In the genomic region with DNA sequence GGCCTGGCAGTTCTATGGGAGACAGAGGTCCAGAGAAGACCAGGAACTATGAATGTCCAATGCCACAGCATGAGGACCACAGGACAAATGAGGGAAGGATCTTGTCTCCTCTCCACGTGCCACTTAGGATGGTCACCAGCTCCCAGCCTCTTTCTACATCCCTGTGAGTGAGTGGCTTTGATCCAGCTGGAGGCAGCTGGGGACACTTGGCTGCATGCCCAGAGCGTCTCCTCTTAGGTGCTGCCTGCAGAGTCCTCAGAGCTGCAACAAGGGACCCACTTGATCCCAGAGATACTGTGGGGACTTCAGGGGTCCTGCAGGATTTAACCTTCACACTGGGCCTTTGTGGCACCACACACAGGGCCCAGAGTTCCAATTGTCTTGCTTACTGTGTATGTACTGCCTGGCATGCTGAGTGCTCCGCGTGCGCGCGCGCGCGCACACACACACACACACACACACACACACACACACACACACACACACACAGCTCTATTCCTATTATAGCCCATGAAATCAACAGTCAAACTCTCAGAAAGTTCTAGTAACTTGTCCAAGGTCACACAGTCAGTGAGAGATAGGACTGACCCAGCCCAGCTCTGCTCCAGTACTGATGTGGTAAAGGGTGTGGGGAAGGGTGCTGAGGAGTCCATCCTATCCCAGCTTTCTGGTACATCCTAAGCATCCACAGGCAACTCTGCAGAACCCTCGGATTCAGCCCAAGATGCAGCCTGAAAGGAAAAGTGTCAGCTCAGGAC, we compare ENCODE assay signal across 11 mouse cellular contexts. TPM values are rescaled to one million over a fixed set of nuclear protein-coding genes. Genes with fewer than 3 reads are reported as not detected.
A peak's percentile ranks its signal among the peaks of the same experiment; 100 is the strongest.
DNase-seq lines count a peak whose midpoint lies in the region; ATAC-seq lines count a peak whose summit lies in the region.
"Had no signal": no experiment of that assay in that cellular context is flagged by ENCODE, and none has a peak within 500 bp of the region (broad histone marks: within the 10 kb centered on the region; RNA-seq: fewer than 3 reads in every experiment).

No protein-coding gene starts in this region.

- H3K9me3 ChIP-seq in heart, embryonic 13.5 days = no peaks in the 10 kb centered on the region

- peaks cover 16% of the 10 kb centered on the region for H3K27me3 ChIP-seq in heart, embryonic 13.5 days (replicated peaks)

- 76% methylated on average over 11 of the region's 11 CpGs for WGBS in heart, embryonic 13.5 days

- H3K4me1 ChIP-seq in heart, embryonic 13.5 days = peaks cover 13% of the 10 kb centered on the region
- H3K4me1 ChIP-seq: limb, embryonic 12.5 days had no signal

- peak; percentile 58 to 74 for DNase-seq in cerebellum, postnatal 14 days
- peak; percentile 54 to 60 for DNase-seq in layer of hippocampus, postnatal 14 days (ENCODE audit: low spot score in 2 of 2)
- no peak for DNase-seq in layer of hippocampus, postnatal 36 days
- peak; percentile 46 for DNase-seq in MN1 (ENCODE audit: low spot score)
- no peak for DNase-seq in embryo, embryonic 11 days
- no peak for DNase-seq in neural tube, embryonic 10.5 days (ENCODE audit: extremely low spot score, low spot score)

- ATAC-seq in cerebellum, adult (ENCODE audit: insufficient number of reproducible peaks, low FRiP score, low TSS enrichment) = no peak
- ATAC-seq in heart, embryonic 13.5 days (ENCODE audit: extremely low read depth, insufficient number of reproducible peaks, low FRiP score, low TSS enrichment) = peak; percentile 28; the same call in 1 of the 2 replicates

- no peaks in the 10 kb centered on the region for H3K36me3 ChIP-seq in heart, embryonic 13.5 days
- H3K36me3 ChIP-seq: limb, embryonic 12.5 days had no signal

- H3K9ac ChIP-seq in heart, embryonic 13.5 days = no peak overlapping the region
- H3K9ac ChIP-seq: limb, embryonic 12.5 days had no signal

- no peak overlapping the region for H3K4me2 ChIP-seq in heart, embryonic 13.5 days
- H3K4me2 ChIP-seq: limb, embryonic 12.5 days had no signal

- H3K4me3 ChIP-seq in heart, embryonic 13.5 days = no peak overlapping the region
- H3K4me3 ChIP-seq: limb, embryonic 12.5 days had no signal

- no peak overlapping the region for H3K27ac ChIP-seq in heart, embryonic 13.5 days (replicated peaks)
- H3K27ac ChIP-seq: limb, embryonic 12.5 days had no signal

RNA-seq across cellular contexts. Expression of a gene that starts 9.0 kb away (rescaled TPM):
- total RNA-seq in layer of hippocampus, postnatal 14 days (2021) = under 1 TPM; 0.18 to 0.24 TPM
- not detected for total RNA-seq in layer of hippocampus, postnatal 36 days (2021)
- not detected in 2 replicates for polyA plus RNA-seq in heart, embryonic 13.5 days (2015; fragmentation: Nextera tagmentation; extraction: Ambion mirVana)
- total RNA-seq: gastrocnemius, postnatal 4 days had no signal
- polyA plus RNA-seq: limb, embryonic 12.5 days had no signal

RNA-seq across cellular contexts. Expression of a gene that starts 21.2 kb away (rescaled TPM):
- not detected for total RNA-seq in layer of hippocampus, postnatal 14 days (2021)
- not detected for total RNA-seq in layer of hippocampus, postnatal 36 days (2021)
- not detected in 2 replicates for polyA plus RNA-seq in heart, embryonic 13.5 days (2015; fragmentation: Nextera tagmentation; extraction: Ambion mirVana)
- total RNA-seq: gastrocnemius, postnatal 4 days had no signal
- polyA plus RNA-seq: limb, embryonic 12.5 days; spleen, adult 2 months had no signal

RNA-seq across cellular contexts. Expression of a gene that starts 28.9 kb away (rescaled TPM):
- total RNA-seq in layer of hippocampus, postnatal 14 days (2021) = 100 to 1,000 TPM; 109 to 114 TPM
- total RNA-seq in layer of hippocampus, postnatal 36 days (2021) = 10 to 100 TPM; 89.2 to 95.6 TPM
- polyA plus RNA-seq in heart, embryonic 13.5 days (2015; fragmentation: Nextera tagmentation; extraction: Ambion mirVana) = 25.1 and 27.5 TPM in 2 replicates

Comparison
In these comparisons a context has a peak if more than half of its experiments do, and no peak if none do; other contexts are left out.
1. DNase-seq: peak in cerebellum, postnatal 14 days (2 of 2), layer of hippocampus, postnatal 14 days (2 of 2) and MN1 (single experiment); none in layer of hippocampus, postnatal 36 days (0 of 2), embryo, embryonic 11 days (single experiment) and neural tube, embryonic 10.5 days (single experiment).